Mouse (Mus musculus) hindbrain, embryonic 12.5 days (tissue): ENCODE data around the gene Otop3. TPM values are rescaled to one million over a fixed set of nuclear protein-coding genes. Genes with fewer than 3 reads are reported as not detected.

Experiments
- ATAC-seq: fragments of 200-750 bp; cut with Nextera tagmentation; 2 replicates; pipeline ENCODE4 v1.8.0; 2017; ENCODE audit warnings: moderate TSS enrichment; ENCODE audit not compliant: low FRiP score
- H3K27ac ChIP-seq: fragments of 300-500 bp; sonication (generic); 2 replicates; pipeline ENCODE4 v1.5.1; 2016; ENCODE audit warnings: mild to moderate bottlenecking
- H3K27me3 ChIP-seq: fragments of 300-500 bp; sonication (generic); 2 replicates; pipeline ENCODE4 v1.6.1; 2016; ENCODE audit warnings: mild to moderate bottlenecking
- H3K36me3 ChIP-seq: fragments of 300-500 bp; sonication (generic); 2 replicates; pipeline ENCODE4 v1.6.1; 2016; ENCODE audit warnings: mild to moderate bottlenecking
- H3K4me1 ChIP-seq: fragments of 300-500 bp; sonication (generic); 2 replicates; pipeline ENCODE4 v1.6.1; 2016
- H3K4me2 ChIP-seq: fragments of 300-500 bp; sonication (generic); replicated peaks from 2 replicates; pipeline ENCODE4 v1.6.1; 2016; ENCODE audit warnings: mild to moderate bottlenecking
- H3K4me3 ChIP-seq: fragments of 300-500 bp; sonication (generic); 2 replicates; pipeline ENCODE4 v1.5.1; 2016; ENCODE audit warnings: mild to moderate bottlenecking
- H3K9ac ChIP-seq: fragments of 300-500 bp; sonication (generic); 2 replicates; pipeline ENCODE4 v1.6.1; 2016; ENCODE audit warnings: mild to moderate bottlenecking, moderate library complexity
- H3K9me3 ChIP-seq: fragments of 300-500 bp; sonication (generic); replicated peaks from 2 replicates; pipeline ENCODE4 v1.6.1; 2016; ENCODE audit warnings: mild to moderate bottlenecking
- WGBS: fragments of 180-500 bp; shearing (Covaris S2); methylation state at CpG from one replicate; pipeline ENCODE4 v1.1.7; 2016; 5-methylcytosine and 5-hydroxymethylcytosine counted together
- polyA plus RNA-seq: library from polyadenylated mRNA; unstranded; fragments of >200 nt; fragmentation: Nextera tagmentation; extraction: Ambion mirVana; gene quantifications from 2 replicates; pipeline ENCODE4 v1.2.1, GENCODE M21; 2016

The Otop3 gene
- polyA plus RNA-seq, 1 experiment from 2014 or later, result 0.17 TPM

- Histone ChIP-seq H3K9me3 (no peaks in the 10 kb centered on the region), H3K4me3 (no peak overlapping the region), H3K9ac (no peak overlapping the region), H3K36me3 (no peaks in the 10 kb centered on the region), H3K4me1 (peaks cover 29% of the 10 kb centered on the region), H3K27me3 (peaks cover 71% of the 10 kb centered on the region), H3K4me2 (no peak overlapping the region), H3K27ac (no peak overlapping the region)
- no peak for ATAC-seq
- 60% methylated on average over 7 of the region's 7 CpGs for WGBS
These were observed 35.8 kb downstream of the Otop3 start for GRCm38 (mm10) chr11:115370368-115370767.

GRCm38 (mm10) chr11:115371354-115371753 lies 36.8 kb downstream of the Otop3 start:
- Histone ChIP-seq H3K4me1 (peaks cover 23% of the 10 kb centered on the region), H3K27ac (no peak overlapping the region), H3K4me2 (no peak overlapping the region), H3K36me3 (no peaks in the 10 kb centered on the region), H3K9ac (no peak overlapping the region), H3K4me3 (no peak overlapping the region), H3K9me3 (no peaks in the 10 kb centered on the region), H3K27me3 (peaks cover 66% of the 10 kb centered on the region)
- ATAC-seq, result no peak
- WGBS, result 50% methylated on average over 8 of the region's 8 CpGs

- no peak for ATAC-seq
- Histone ChIP-seq H3K36me3 (no peaks in the 10 kb centered on the region), H3K4me1 (peaks cover 16% of the 10 kb centered on the region), H3K9ac (no peak overlapping the region), H3K27ac (no peak overlapping the region), H3K4me3 (no peak overlapping the region), H3K4me2 (no peak overlapping the region), H3K9me3 (no peaks in the 10 kb centered on the region), H3K27me3 (peaks cover 63% of the 10 kb centered on the region)
- WGBS, result 65% methylated on average over 1 of the region's 1 CpGs
These were observed 37.5 kb downstream of the Otop3 start for GRCm38 (mm10) chr11:115372015-115372414.

GRCm38 (mm10) chr11:115372737-115373136 lies 38.2 kb downstream of the Otop3 start:
- Histone ChIP-seq H3K27me3 (peaks cover 63% of the 10 kb centered on the region), H3K4me3 (no peak overlapping the region), H3K9me3 (no peaks in the 10 kb centered on the region), H3K4me1 (peaks cover 14% of the 10 kb centered on the region), H3K36me3 (no peaks in the 10 kb centered on the region), H3K27ac (no peak overlapping the region), H3K9ac (no peak overlapping the region), H3K4me2 (no peak overlapping the region)
- no peak for ATAC-seq
- 35% methylated on average over 2 of the region's 2 CpGs for WGBS

GRCm38 (mm10) chr11:115373805-115374694 lies 39.5 kb downstream of the Otop3 start:
- Histone ChIP-seq H3K4me3 (peak overlapping the region; percentile 36), H3K4me1 (peaks cover 14% of the 10 kb centered on the region), H3K27ac (peak overlapping the region; percentile 5; the same call in 1 of the 2 replicates), H3K9ac (peak overlapping the region; percentile 55), H3K36me3 (no peaks in the 10 kb centered on the region), H3K9me3 (no peaks in the 10 kb centered on the region), H3K27me3 (peaks cover 56% of the 10 kb centered on the region), H3K4me2 (peak overlapping the region; percentile 76)
- WGBS, result 2% methylated on average over 30 of the region's 30 CpGs
- ATAC-seq, result peak; percentile 40

- Histone ChIP-seq H3K9ac (no peak overlapping the region), H3K4me3 (peak overlapping the region; percentile 36), H3K27ac (no peak overlapping the region), H3K9me3 (no peaks in the 10 kb centered on the region), H3K4me1 (peaks cover 14% of the 10 kb centered on the region), H3K36me3 (no peaks in the 10 kb centered on the region), H3K27me3 (peaks cover 53% of the 10 kb centered on the region), H3K4me2 (peak overlapping the region; percentile 76)
- no peak for ATAC-seq
- 69% methylated on average over 12 of the region's 12 CpGs for WGBS
These were observed 40.3 kb downstream of the Otop3 start for GRCm38 (mm10) chr11:115374695-115375425.

GRCm38 (mm10) chr11:115376722-115377121 lies 42.2 kb downstream of the Otop3 start:
- Histone ChIP-seq H3K36me3 (no peaks in the 10 kb centered on the region), H3K4me2 (no peak overlapping the region), H3K27ac (no peak overlapping the region), H3K4me3 (no peak overlapping the region), H3K4me1 (peaks cover 18% of the 10 kb centered on the region), H3K9me3 (no peaks in the 10 kb centered on the region), H3K9ac (no peak overlapping the region), H3K27me3 (peaks cover 40% of the 10 kb centered on the region)
- 79% methylated on average over 7 of the region's 7 CpGs for WGBS
- no peak for ATAC-seq

GRCm38 (mm10) chr11:115377254-115377653 lies 42.7 kb downstream of the Otop3 start:
- H3K36me3 ChIP-seq, result no peaks in the 10 kb centered on the region

GRCm38 (mm10) chr11:115377854-115378253 lies 43.3 kb downstream of the Otop3 start:
- peaks cover 23% of the 10 kb centered on the region for H3K4me1 ChIP-seq
- H3K9me3 ChIP-seq, result no peaks in the 10 kb centered on the region
- no peak overlapping the region for H3K27ac ChIP-seq
- H3K27me3 ChIP-seq, result peaks cover 35% of the 10 kb centered on the region
- no peak for ATAC-seq
- H3K4me2 ChIP-seq, result no peak overlapping the region
- H3K9ac ChIP-seq, result no peak overlapping the region
- 83% methylated on average over 7 of the region's 7 CpGs for WGBS
- H3K4me3 ChIP-seq, result no peak overlapping the region
- H3K36me3 ChIP-seq, result no peaks in the 10 kb centered on the region

More at GRCm38 (mm10) chr11:115377254-115377653, 42.7 kb downstream of the Otop3 start:
- Histone ChIP-seq H3K9ac (no peak overlapping the region), H3K27me3 (peaks cover 36% of the 10 kb centered on the region), H3K9me3 (no peaks in the 10 kb centered on the region), H3K27ac (no peak overlapping the region), H3K4me1 (peaks cover 18% of the 10 kb centered on the region), H3K4me3 (no peak overlapping the region), H3K4me2 (no peak overlapping the region)
- no peak for ATAC-seq
- 89% methylated on average over 4 of the region's 4 CpGs for WGBS

GRCm38 (mm10) chr11:115381276-115381675 lies 46.7 kb downstream of the Otop3 start:
- Histone ChIP-seq H3K9ac (no peak overlapping the region; the same call in 1 of the 2 replicates), H3K4me2 (peak overlapping the region; percentile 60), H3K9me3 (no peaks in the 10 kb centered on the region), H3K27ac (peak overlapping the region; percentile 95; the same call in 1 of the 2 replicates), H3K36me3 (no peaks in the 10 kb centered on the region), H3K27me3 (peaks cover 7% of the 10 kb centered on the region; the same call in 1 of the 2 replicates), H3K4me1 (peaks cover 41% of the 10 kb centered on the region), H3K4me3 (peak overlapping the region; percentile 91)
- ATAC-seq, result no peak
- 13% methylated on average over 9 of the region's 9 CpGs for WGBS

- H3K4me1 ChIP-seq, result peaks cover 41% of the 10 kb centered on the region
- ATAC-seq, result peak; percentile 90
- no peaks in the 10 kb centered on the region for H3K9me3 ChIP-seq
- peaks cover 4% of the 10 kb centered on the region; the same call in 1 of the 2 replicates for H3K27me3 ChIP-seq
- H3K36me3 ChIP-seq, result no peaks in the 10 kb centered on the region
- peak within 1 kb of the TSS; percentile 91 for H3K4me3 ChIP-seq
- peak within 1 kb of the TSS; percentile 60 for H3K4me2 ChIP-seq
- H3K27ac ChIP-seq, result peak within 1 kb of the TSS; percentile 95
- H3K9ac ChIP-seq, result peak within 1 kb of the TSS; percentile 98
- WGBS, result under 1% methylated on average over 73 of the region's 76 CpGs
These were observed 47.4 kb downstream of the Otop3 start, which contains the start of gene Cdr2l for GRCm38 (mm10) chr11:115381743-115382539. Gene Cdr2l (plus strand): TSS chr11:115381916.
